Mouse (Mus musculus) NIH3T3 (cell line): ENCODE data around the gene Olfr549.

Experiments used
- DNase-seq: peaks from one replicate; pipeline ENCODE4 v3.0.0-alpha.2; 2012; ENCODE audit warnings: low read depth

Olfr549 gene

DNA sequence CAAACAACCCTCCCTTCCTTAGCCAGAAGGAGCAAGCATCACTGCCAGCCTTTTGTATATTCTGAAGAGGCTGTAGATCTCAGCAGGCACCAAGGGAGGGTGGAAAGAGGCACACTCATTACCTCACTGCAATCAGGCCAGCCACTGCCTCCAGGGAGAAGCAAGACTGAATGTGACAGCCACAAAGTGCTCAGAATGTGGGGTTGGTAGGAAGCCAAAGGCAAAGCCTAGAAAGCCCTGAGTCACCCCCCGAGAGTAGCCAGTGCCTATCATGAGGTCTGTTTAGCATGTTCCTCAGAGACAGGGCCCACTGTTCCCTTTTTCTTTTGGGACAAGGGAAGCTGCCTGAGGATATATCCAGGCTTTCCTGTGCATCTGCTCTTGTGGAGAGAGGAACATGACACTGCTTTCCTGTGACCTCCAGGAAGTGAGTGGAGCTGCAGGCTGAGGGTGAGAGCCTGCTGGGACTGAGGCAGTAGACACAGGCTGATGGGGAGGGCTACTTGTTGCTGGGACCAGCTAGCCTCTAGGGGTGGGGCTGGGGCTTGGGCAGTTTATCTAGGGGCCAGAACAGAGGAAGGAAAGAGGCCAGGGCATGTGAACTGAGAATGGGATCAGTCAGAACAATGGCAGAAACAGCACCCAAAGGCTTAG is 47.8 kb downstream of the Olfr549 start, which contains the start of gene Olfr552:
Olfr552 (plus strand) TSS at position 393 of the 654 bp plus-strand sequence.
- DNase-seq, result no peak
